Mouse (Mus musculus) thymus, postnatal 36 days (tissue): ENCODE measurements around the gene Ctse.

Source experiments
- DNase-seq, 2 experiments: peaks; one replicate each; pipeline ENCODE4 v3.0.0; 2022; ENCODE audit warnings: mixed read lengths in 2 of 2

Gene Ctse

GRCm38 (mm10) chr1:131655601-131656000 is 17.5 kb downstream of the Ctse start:
- no peak for DNase-seq

- DNase-seq: peak; percentile 89 to 91
Measured at GRCm38 (mm10) chr1:131657945-131658354, 19.8 kb downstream of the Ctse start.

GRCm38 (mm10) chr1:131659512-131660085 is 21.5 kb downstream of the Ctse start:
- DNase-seq: no peak

- no peak for DNase-seq
Measured at GRCm38 (mm10) chr1:131660266-131660665, 22.2 kb downstream of the Ctse start.

GRCm38 (mm10) chr1:131660716-131661472 is 22.8 kb downstream of the Ctse start:
- no peak for DNase-seq

GRCm38 (mm10) chr1:131661749-131662148 is 23.6 kb downstream of the Ctse start:
- no peak for DNase-seq

- no peak for DNase-seq
Measured at GRCm38 (mm10) chr1:131663286-131663995, 25.3 kb downstream of the Ctse start.

- DNase-seq: no peak
Measured at GRCm38 (mm10) chr1:131664136-131664535, 26.0 kb downstream of the Ctse start.

- no peak for DNase-seq
Measured at GRCm38 (mm10) chr1:131665886-131666285, 27.8 kb downstream of the Ctse start.

- no peak for DNase-seq
Measured at GRCm38 (mm10) chr1:131671113-131671512, 33.0 kb downstream of the Ctse start.

GRCm38 (mm10) chr1:131672361-131672760 is 34.3 kb downstream of the Ctse start:
- DNase-seq: peak in 1 of 2 experiments; percentile 26

GRCm38 (mm10) chr1:131679644-131680043 is 41.5 kb downstream of the Ctse start:
- DNase-seq: no peak

- DNase-seq: no peak
Measured at GRCm38 (mm10) chr1:131687739-131688138, 49.6 kb downstream of the Ctse start.

GRCm38 (mm10) chr1:131688475-131688874 is 50.4 kb downstream of the Ctse start, which contains the start of gene Rab7b:
Gene Rab7b, plus strand, starts transcription at chr1:131688695.
- no peak for DNase-seq

- DNase-seq: no peak
Measured at GRCm38 (mm10) chr1:131689016-131689415, 50.9 kb downstream of the Ctse start.

GRCm38 (mm10) chr1:131689899-131690298 is 51.8 kb downstream of the Ctse start:
- DNase-seq: no peak

- DNase-seq: no peak
Measured at GRCm38 (mm10) chr1:131690435-131690834, 52.3 kb downstream of the Ctse start.

- DNase-seq: no peak
Measured at GRCm38 (mm10) chr1:131691356-131691755, 53.2 kb downstream of the Ctse start.

- DNase-seq: no peak
Measured at GRCm38 (mm10) chr1:131695308-131695707, 57.2 kb downstream of the Ctse start.

- no peak for DNase-seq
Measured at GRCm38 (mm10) chr1:131696325-131696724, 58.2 kb downstream of the Ctse start.

- no peak for DNase-seq
Measured at GRCm38 (mm10) chr1:131698770-131699169, 60.7 kb downstream of the Ctse start.

GRCm38 (mm10) chr1:131699642-131700041 is 61.5 kb downstream of the Ctse start:
- DNase-seq: no peak

GRCm38 (mm10) chr1:131700447-131700846 is 62.3 kb downstream of the Ctse start:
- DNase-seq: no peak

- DNase-seq: peak in 1 of 2 experiments; percentile 15
Measured at GRCm38 (mm10) chr1:131701391-131701790, 63.3 kb downstream of the Ctse start.
